Mouse (Mus musculus): ENCODE data around the gene Emp1. TPM values are rescaled to one million over a fixed set of nuclear protein-coding genes. Genes with fewer than 3 reads are reported as not detected.

Emp1 gene
- polyA plus RNA-seq, 1 experiment from 2014 or later: 7.9 TPM

GRCm38 (mm10) chr6:135430441-135430970 is 68.2 kb downstream of the Emp1 start:
- WGBS: 85% methylated on average over 8 of the region's 8 CpGs
- Histone ChIP-seq H3K27ac (no peak overlapping the region), H3K4me3 (replicated peaks) (no peak overlapping the region), H3K9ac (no peak overlapping the region), H3K9me3 (no peaks in the 10 kb centered on the region), H3K4me1 (no peaks in the 10 kb centered on the region), H3K4me2 (no peak overlapping the region), H3K36me3 (replicated peaks) (no peaks in the 10 kb centered on the region), H3K27me3 (no peaks in the 10 kb centered on the region)
- ATAC-seq (ENCODE audit: low FRiP score): no peak

Other genes starting within 250 kb of the Emp1 start
- gene Gprc5d, start 244.3 kb upstream of the Emp1 start, polyA plus RNA-seq (2016; fragmentation: Nextera tagmentation; extraction: Ambion mirVana): not detected in 2 replicates
- gene Fam234b, start 164.6 kb upstream of the Emp1 start, polyA plus RNA-seq (2016; fragmentation: Nextera tagmentation; extraction: Ambion mirVana): 48.8 and 52.2 TPM in 2 replicates
- gene Hebp1, start 164.5 kb upstream of the Emp1 start, polyA plus RNA-seq (2016; fragmentation: Nextera tagmentation; extraction: Ambion mirVana): 2.8 and 3.6 TPM in 2 replicates
- gene Gsg1, start 108.2 kb upstream of the Emp1 start, polyA plus RNA-seq (2016; fragmentation: Nextera tagmentation; extraction: Ambion mirVana): 0.49 and 0.69 TPM in 2 replicates
- not detected in 2 replicates for gene Pbp2, start 52.1 kb upstream of the Emp1 start, polyA plus RNA-seq (2016; fragmentation: Nextera tagmentation; extraction: Ambion mirVana)

Measured in forebrain, embryonic 12.5 days (tissue).